Mouse (Mus musculus): ENCODE measurements at regions not wholly inside any gene's neighbourhood (a gene's known extent, or its start where the extent isn't known, plus 50 kb on each side); places are given as distances from the start of the nearest gene placed in this dataset.

- TF ChIP-seq POLR2A (IDR thresholded peaks at IDR 0.05; ENCODE audit: extremely low read depth, insufficient read depth, low read length) (no peak), CTCF (IDR thresholded peaks at IDR 0.05; ENCODE audit: extremely low read depth, insufficient read depth, low read length) (no peak)
Measured at GRCm38 (mm10) chr3:60787989-60788388, 214.6 kb upstream of the P2ry1 start.

Measured in cortical plate, adult 2 months (tissue).